Mouse (Mus musculus) urinary bladder, adult 18-20 months (tissue): Measurements from ENCODE around the gene Col1a1.

Experiments used
- DNase-seq, 2 experiments: peaks; one replicate each; pipeline ENCODE4 v3.0.0; 2022; ENCODE audit warnings: low spot score in 2 of 2, mixed read lengths in 2 of 2

Col1a1 gene

GRCm38 (mm10) chr11:94994947-94995772, 59.1 kb downstream of the Col1a1 start:
- no peak for DNase-seq

- DNase-seq, result no peak
Observed at GRCm38 (mm10) chr11:94996101-94996500, 60.1 kb downstream of the Col1a1 start.

GRCm38 (mm10) chr11:94996984-94997383, 61.0 kb downstream of the Col1a1 start:
- no peak for DNase-seq

- no peak for DNase-seq
Observed at GRCm38 (mm10) chr11:94997596-94997995, 61.6 kb downstream of the Col1a1 start.

- no peak for DNase-seq
Observed at GRCm38 (mm10) chr11:94998041-94998531, 62.1 kb downstream of the Col1a1 start.

- no peak for DNase-seq
Observed at GRCm38 (mm10) chr11:95000128-95000527, 64.1 kb downstream of the Col1a1 start.

- no peak for DNase-seq
Observed at GRCm38 (mm10) chr11:95000548-95000947, 64.5 kb downstream of the Col1a1 start.

GRCm38 (mm10) chr11:95001058-95001457, 65.0 kb downstream of the Col1a1 start:
- peak; percentile 51 to 53 for DNase-seq

GRCm38 (mm10) chr11:95001584-95002347, 65.7 kb downstream of the Col1a1 start:
- DNase-seq, result no peak
